Mouse (Mus musculus): ENCODE data around the gene Adam8. TPM values are rescaled to one million over a fixed set of nuclear protein-coding genes. Genes with fewer than 3 reads are reported as not detected.

Gene Adam8
- polyA plus RNA-seq, 1 experiment: 23.2 TPM

- Histone ChIP-seq H3K4me3 (ENCODE audit: extremely low read depth, insufficient read depth, insufficient read length) (no peak overlapping the region), H3K4me1 (ENCODE audit: control insufficient read depth, insufficient read depth, insufficient read length) (peaks cover 1% of the 10 kb centered on the region; the same call in 1 of the 2 replicates), H3K27ac (ENCODE audit: insufficient read depth, low read length) (no peak overlapping the region), H3K36me3 (ENCODE audit: control insufficient read depth, insufficient read depth, low read length) (peaks cover 33% of the 10 kb centered on the region), H3K27me3 (ENCODE audit: control insufficient read depth, insufficient read depth, low read length) (no peaks in the 10 kb centered on the region)
- DNase-seq (ENCODE audit: low read depth in 1 of 2, low spot score in 2 of 2): no peak
- 97% methylated on average over 12 of the region's 12 CpGs for WGBS
- TF ChIP-seq CTCF (IDR thresholded peaks at IDR 0.05; ENCODE audit: extremely low read depth, insufficient read depth, insufficient read length, insufficient replicate concordance) (no peak), POLR2A (IDR thresholded peaks at IDR 0.05; ENCODE audit: low read depth, low read length) (no peak)
These were observed 39.4 kb upstream of the Adam8 start for GRCm38 (mm10) chr7:140031771-140032170.

GRCm38 (mm10) chr7:140011336-140011735 is 19.0 kb upstream of the Adam8 start:
- Histone ChIP-seq H3K36me3 (ENCODE audit: control insufficient read depth, insufficient read depth, low read length) (no peaks in the 10 kb centered on the region), H3K4me3 (ENCODE audit: extremely low read depth, insufficient read depth, insufficient read length) (no peak overlapping the region), H3K4me1 (ENCODE audit: control insufficient read depth, insufficient read depth, insufficient read length) (no peaks in the 10 kb centered on the region), H3K27ac (ENCODE audit: insufficient read depth, low read length) (no peak overlapping the region), H3K27me3 (ENCODE audit: control insufficient read depth, insufficient read depth, low read length) (no peaks in the 10 kb centered on the region)
- DNase-seq (ENCODE audit: low read depth in 1 of 2, low spot score in 2 of 2): no peak
- TF ChIP-seq CTCF (IDR thresholded peaks at IDR 0.05; ENCODE audit: extremely low read depth, insufficient read depth, insufficient read length, insufficient replicate concordance) (no peak), POLR2A (IDR thresholded peaks at IDR 0.05; ENCODE audit: low read depth, low read length) (no peak)
- WGBS: 97% methylated on average over 17 of the region's 17 CpGs

- DNase-seq (ENCODE audit: low read depth in 1 of 2, low spot score in 2 of 2): no peak
- Histone ChIP-seq H3K27ac (ENCODE audit: insufficient read depth, low read length) (no peak overlapping the region), H3K4me1 (ENCODE audit: control insufficient read depth, insufficient read depth, insufficient read length) (no peaks in the 10 kb centered on the region), H3K36me3 (ENCODE audit: control insufficient read depth, insufficient read depth, low read length) (peaks cover 11% of the 10 kb centered on the region), H3K27me3 (ENCODE audit: control insufficient read depth, insufficient read depth, low read length) (no peaks in the 10 kb centered on the region), H3K4me3 (ENCODE audit: extremely low read depth, insufficient read depth, insufficient read length) (no peak overlapping the region)
- no peak for TF ChIP-seq POLR2A (IDR thresholded peaks at IDR 0.05; ENCODE audit: low read depth, low read length)
- 94% methylated on average over 9 of the region's 9 CpGs for WGBS
These were observed 15.4 kb upstream of the Adam8 start for GRCm38 (mm10) chr7:140007781-140008180.

- Histone ChIP-seq H3K4me3 (ENCODE audit: extremely low read depth, insufficient read depth, insufficient read length) (no peak overlapping the region), H3K36me3 (ENCODE audit: control insufficient read depth, insufficient read depth, low read length) (peaks cover 11% of the 10 kb centered on the region), H3K4me1 (ENCODE audit: control insufficient read depth, insufficient read depth, insufficient read length) (no peaks in the 10 kb centered on the region), H3K27ac (ENCODE audit: insufficient read depth, low read length) (no peak overlapping the region), H3K27me3 (ENCODE audit: control insufficient read depth, insufficient read depth, low read length) (no peaks in the 10 kb centered on the region)
- DNase-seq (ENCODE audit: low read depth in 1 of 2, low spot score in 2 of 2): no peak
- TF ChIP-seq CTCF (IDR thresholded peaks at IDR 0.05; ENCODE audit: extremely low read depth, insufficient read depth, insufficient read length, insufficient replicate concordance): no peak
- TF ChIP-seq POLR2A (IDR thresholded peaks at IDR 0.05; ENCODE audit: low read depth, low read length): no peak
- WGBS: 88% methylated on average over 9 of the region's 9 CpGs
These were observed 14.7 kb upstream of the Adam8 start for GRCm38 (mm10) chr7:140006861-140007611.

DNA sequence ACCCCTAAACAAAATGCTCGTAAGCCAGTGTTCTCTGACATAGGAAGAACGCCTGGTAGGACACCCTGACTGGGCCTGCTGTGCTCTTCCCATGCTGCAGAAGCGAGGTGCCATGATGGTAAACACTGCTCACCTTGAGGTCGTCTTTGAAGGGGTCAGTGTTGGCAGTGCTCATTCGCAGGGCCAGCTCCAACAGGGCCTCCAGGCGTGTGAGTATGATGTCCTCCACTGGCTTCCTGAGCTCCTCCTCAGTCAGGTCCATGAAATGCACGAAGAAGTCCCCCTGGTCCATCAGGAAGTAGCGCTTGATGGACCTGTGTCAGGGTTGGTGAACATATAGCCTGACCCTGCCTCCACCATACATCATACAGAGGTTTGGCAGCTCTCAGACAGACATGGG is 12.3 kb upstream of the Adam8 start:
- Histone ChIP-seq H3K4me3 (ENCODE audit: extremely low read depth, insufficient read depth, insufficient read length) (no peak overlapping the region), H3K27me3 (ENCODE audit: control insufficient read depth, insufficient read depth, low read length) (no peaks in the 10 kb centered on the region), H3K27ac (ENCODE audit: insufficient read depth, low read length) (no peak overlapping the region), H3K36me3 (ENCODE audit: control insufficient read depth, insufficient read depth, low read length) (peaks cover 25% of the 10 kb centered on the region), H3K4me1 (ENCODE audit: control insufficient read depth, insufficient read depth, insufficient read length) (no peaks in the 10 kb centered on the region)
- no peak for DNase-seq (ENCODE audit: low read depth in 1 of 2, low spot score in 2 of 2)
- WGBS: 93% methylated on average over 8 of the region's 8 CpGs
- TF ChIP-seq CTCF (IDR thresholded peaks at IDR 0.05; ENCODE audit: extremely low read depth, insufficient read depth, insufficient read length, insufficient replicate concordance) (no peak), POLR2A (IDR thresholded peaks at IDR 0.05; ENCODE audit: low read depth, low read length) (no peak)

GRCm38 (mm10) chr7:140001086-140001740 is 8.9 kb upstream of the Adam8 start:
- no peaks in the 10 kb centered on the region for H3K4me1 ChIP-seq (ENCODE audit: control insufficient read depth, insufficient read depth, insufficient read length)
- no peak overlapping the region for H3K4me3 ChIP-seq (ENCODE audit: extremely low read depth, insufficient read depth, insufficient read length)
- no peak overlapping the region for H3K27ac ChIP-seq (ENCODE audit: insufficient read depth, low read length)
- peaks cover 39% of the 10 kb centered on the region for H3K36me3 ChIP-seq (ENCODE audit: control insufficient read depth, insufficient read depth, low read length)
- DNase-seq (ENCODE audit: low read depth in 1 of 2, low spot score in 2 of 2): no peak
- no peaks in the 10 kb centered on the region for H3K27me3 ChIP-seq (ENCODE audit: control insufficient read depth, insufficient read depth, low read length)
- TF ChIP-seq POLR2A (IDR thresholded peaks at IDR 0.05; ENCODE audit: low read depth, low read length): no peak
- no peak for TF ChIP-seq CTCF (IDR thresholded peaks at IDR 0.05; ENCODE audit: extremely low read depth, insufficient read depth, insufficient read length, insufficient replicate concordance)
- WGBS: 94% methylated on average over 12 of the region's 12 CpGs
